Mouse (Mus musculus) left cerebral cortex, adult 2 months (tissue): Measurements from ENCODE around the gene Tmeff1. TPM values are rescaled to one million over a fixed set of nuclear protein-coding genes. Genes with fewer than 3 reads are reported as not detected.
A peak's percentile ranks its signal among the peaks of the same experiment; 100 is the strongest.

ENCODE experiments used
- DNase-seq, 2 experiments: peaks; one replicate each; pipeline ENCODE4 v3.0.0; 2021 to 2022; ENCODE audit warnings: low spot score in 2 of 2, mixed read lengths in 1 of 2; ENCODE audit errors: extremely low spot score in 1 of 2
- H3K27ac ChIP-seq: fragments of 200-600 bp; 2 replicates; pipeline ENCODE4 v1.8.1; 2022
- H3K4me3 ChIP-seq: fragments of 200-600 bp; 2 replicates; pipeline ENCODE4 v1.8.1; 2022
- CTCF ChIP-seq: fragments of 200-600 bp; IDR thresholded peaks from 2 replicates; pipeline ENCODE4 v1.8.1; 2022; ENCODE audit warnings: antibody characterized with exemption, mild to moderate bottlenecking, moderate library complexity
- intact Hi-C: fragments of 180-260 bp; cut with DNase I; formaldehyde crosslinking; loops from one replicate; pipeline ENCODE4 v1.15.1; 2025
- total RNA-seq, 2 experiments: library from RNA; stranded (reverse); gene quantifications; 2 replicates each; pipeline ENCODE4 v1.2.3; 2021

The Tmeff1 gene
- total RNA-seq, 2 experiments from 2014 or later = 113 to 119 TPM

DNA sequence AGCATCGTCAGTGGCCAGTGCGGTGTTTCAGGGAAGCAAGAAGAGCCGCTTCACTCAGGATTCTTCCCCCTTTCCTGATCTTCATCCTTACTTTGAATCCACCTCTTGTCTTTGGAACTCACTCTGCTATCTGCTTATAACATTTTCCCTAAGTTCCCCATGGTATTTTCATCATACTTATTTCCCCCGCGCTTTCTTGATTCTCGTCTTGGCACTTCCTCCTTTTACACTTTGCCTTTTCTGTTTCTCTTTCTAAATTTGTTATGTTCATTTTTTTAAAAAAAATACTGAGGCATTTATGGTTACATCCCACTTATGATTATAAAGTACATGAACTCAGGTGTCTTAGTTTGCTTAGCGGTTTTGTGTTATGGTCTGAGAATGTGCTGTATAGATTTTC is 7.9 kb downstream of the Tmeff1 start:
- Histone ChIP-seq H3K27ac (no peak overlapping the region), H3K4me3 (no peak overlapping the region)
- intact Hi-C loops = no loop called here
- TF ChIP-seq CTCF = no peak
- no peak for DNase-seq

DNA sequence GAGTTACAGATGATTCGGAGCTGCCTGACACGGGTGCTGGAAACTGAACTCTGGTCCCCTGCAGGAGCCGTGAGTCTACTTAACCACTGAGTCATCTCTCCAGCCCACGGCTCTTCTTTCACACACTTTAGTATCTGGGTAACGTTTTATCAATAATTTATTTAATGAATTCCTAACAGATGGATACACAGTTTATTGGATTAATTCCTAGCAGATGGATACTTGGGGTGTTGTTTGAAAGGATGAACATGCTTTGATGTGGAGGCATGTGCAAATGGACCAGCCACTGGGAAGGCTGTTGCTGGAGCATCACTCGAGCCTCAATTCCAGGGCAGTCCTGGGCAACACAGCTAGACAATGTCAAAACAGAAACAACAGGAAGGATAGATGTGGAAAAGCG is 11.1 kb downstream of the Tmeff1 start:
- no peak for DNase-seq
- Histone ChIP-seq H3K27ac (no peak overlapping the region), H3K4me3 (no peak overlapping the region)
- intact Hi-C loops = no loop called here
- no peak for TF ChIP-seq CTCF

DNA sequence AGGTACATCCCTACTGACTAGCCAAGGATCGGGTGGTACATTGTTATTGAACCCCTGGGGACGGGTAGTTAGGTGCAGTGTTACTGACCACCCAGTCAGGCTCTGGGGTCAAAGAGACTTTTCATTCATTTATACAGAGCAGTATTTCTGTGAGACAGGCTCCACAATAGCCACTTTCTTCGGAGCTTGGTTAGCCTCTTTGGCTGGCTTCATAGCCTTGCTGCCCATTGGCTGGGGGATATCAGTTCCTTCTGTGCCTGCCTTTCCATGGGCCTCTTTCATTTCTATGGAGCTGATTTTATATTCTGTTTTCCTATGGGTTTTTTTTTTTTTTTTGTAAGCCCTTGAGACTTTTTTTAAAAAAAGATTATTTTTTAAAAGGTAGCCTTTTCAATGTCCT is 20.7 kb downstream of the Tmeff1 start:
- no peak for DNase-seq
- peak overlapping the region; percentile 80 for H3K27ac ChIP-seq
- intact Hi-C loops = no loop called here
- TF ChIP-seq CTCF = no peak
- H3K4me3 ChIP-seq = no peak overlapping the region

DNA sequence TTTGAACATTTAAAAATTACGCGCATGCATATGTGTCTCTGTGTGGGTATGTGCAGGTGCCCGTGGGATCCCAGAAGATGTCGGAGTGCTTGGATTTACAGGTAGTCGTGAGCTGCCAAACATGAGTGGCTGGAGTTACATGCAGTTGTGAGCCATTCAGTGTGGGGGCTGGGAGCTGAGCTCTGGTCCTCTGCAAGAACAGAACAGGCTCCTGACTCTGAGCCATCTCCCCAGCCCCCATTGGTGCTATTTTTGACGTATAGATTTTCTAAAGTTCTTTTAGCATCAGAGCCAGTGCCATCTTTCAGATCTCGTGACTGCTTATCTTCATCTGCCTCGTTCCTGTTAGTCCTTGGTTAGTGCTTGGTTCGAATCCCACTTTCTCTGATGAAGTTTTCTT is 24.5 kb downstream of the Tmeff1 start:
- TF ChIP-seq CTCF = no peak
- DNase-seq = peak in 1 of 2 experiments; percentile 35
- Histone ChIP-seq H3K4me3 (no peak overlapping the region), H3K27ac (peak overlapping the region; percentile 64)
- intact Hi-C loops = no loop called here

DNA sequence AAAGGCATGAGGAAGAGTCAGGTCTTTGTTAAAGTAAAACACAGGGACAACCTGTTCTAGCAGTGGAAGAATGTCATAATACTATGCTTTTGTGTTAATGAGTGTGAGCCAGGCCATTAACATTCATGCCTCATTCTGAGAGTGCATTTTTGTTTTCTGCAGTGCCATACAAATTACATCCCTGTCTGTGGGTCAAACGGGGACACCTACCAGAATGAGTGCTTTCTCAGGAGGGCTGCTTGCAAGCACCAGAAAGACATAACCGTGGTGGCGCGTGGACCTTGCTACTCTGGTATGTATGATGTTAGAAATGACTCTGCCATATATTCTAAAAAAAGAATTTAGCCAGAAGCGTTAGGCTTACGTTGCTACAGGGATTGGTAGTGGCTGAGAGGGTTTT is 25.3 kb downstream of the Tmeff1 start:
- no peak for DNase-seq
- Histone ChIP-seq H3K4me3 (no peak overlapping the region), H3K27ac (peak overlapping the region; percentile 64; the same call in 1 of the 2 replicates)
- intact Hi-C loops = no loop called here
- TF ChIP-seq CTCF = no peak

DNA sequence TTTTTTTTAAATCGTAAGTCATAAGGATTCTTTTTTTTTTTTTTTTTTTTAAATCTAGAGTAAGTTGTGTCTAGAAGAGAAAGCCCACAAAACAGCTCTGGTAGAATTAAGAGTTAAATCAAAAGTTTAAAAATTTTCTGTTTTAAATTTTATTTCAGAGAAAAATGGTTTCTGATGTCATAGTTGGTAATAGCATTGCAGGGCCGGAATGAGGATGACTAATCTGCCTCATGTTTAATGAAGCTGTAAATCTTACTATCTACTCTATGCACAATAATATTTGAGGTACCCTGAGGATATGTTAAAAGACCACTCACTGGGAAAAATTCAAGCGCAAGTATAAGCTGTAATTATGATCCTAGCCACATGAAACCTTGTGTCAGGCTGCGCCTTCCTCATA is 30.5 kb downstream of the Tmeff1 start:
- DNase-seq = no peak
- Histone ChIP-seq H3K4me3 (no peak overlapping the region), H3K27ac (no peak overlapping the region)
- no peak for TF ChIP-seq CTCF
- intact Hi-C loops = no loop called here

DNA sequence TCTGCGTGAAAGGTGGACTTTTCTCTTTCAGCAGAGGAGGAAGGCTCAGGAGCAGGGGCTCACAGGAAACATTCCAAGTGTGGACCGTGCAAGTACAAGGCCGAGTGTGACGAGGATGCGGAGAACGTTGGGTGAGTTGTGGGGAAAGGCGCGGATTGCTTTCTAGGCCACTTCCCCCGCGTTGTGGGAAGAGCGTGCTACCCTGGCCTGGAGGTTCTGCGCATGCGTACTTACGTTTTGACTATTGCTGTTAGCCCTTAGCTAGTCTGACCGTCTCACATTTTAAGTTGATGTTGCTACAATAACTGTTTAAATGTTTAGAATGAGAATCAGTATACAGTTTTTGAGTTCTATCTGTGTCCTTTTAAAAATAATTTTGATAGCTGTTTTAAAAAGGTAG is 32.2 kb downstream of the Tmeff1 start:
- DNase-seq = no peak
- TF ChIP-seq CTCF = no peak
- intact Hi-C loops = no loop called here
- H3K4me3 ChIP-seq = no peak overlapping the region
- no peak overlapping the region for H3K27ac ChIP-seq

DNA sequence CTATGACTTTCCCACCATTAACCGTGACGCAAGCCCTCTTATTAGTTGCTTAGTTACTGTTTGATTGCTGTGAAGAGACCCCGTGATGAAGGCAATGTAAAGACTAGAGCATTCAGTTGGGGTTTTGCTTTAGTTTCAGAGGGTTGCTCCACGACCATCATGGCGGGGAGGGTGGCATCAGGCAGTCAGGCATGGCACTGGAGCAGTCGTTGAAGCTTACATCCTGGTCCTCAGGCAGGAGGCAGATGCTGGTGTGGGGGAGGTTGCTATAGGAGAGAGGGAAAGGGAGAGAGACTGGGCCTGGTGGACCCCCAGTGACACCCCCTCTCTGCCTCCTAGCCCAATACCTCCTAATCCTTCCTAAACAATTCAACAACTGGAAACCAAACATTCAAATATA is 35.1 kb downstream of the Tmeff1 start:
- intact Hi-C loops = no loop called here
- no peak for TF ChIP-seq CTCF
- DNase-seq = no peak
- Histone ChIP-seq H3K4me3 (no peak overlapping the region), H3K27ac (no peak overlapping the region)

DNA sequence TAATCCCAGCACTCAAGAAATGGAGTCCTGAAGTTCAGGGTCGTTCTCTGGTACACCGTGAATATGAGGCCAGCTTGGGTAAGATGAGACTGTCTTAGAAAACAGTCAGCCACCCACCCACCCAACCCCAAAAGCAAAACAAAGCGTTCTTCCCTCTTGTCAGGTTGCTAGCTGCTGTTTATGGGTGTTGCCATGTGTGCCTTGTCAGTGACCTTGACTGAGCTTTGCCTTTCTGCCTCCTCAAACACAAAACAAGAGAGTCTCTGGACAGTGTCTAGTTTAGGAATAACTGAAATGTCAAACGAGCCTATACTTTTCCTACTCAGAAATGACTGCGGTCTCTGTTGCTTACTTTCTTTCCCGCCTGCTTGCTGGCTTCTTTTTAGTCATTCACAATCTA is 37.3 kb downstream of the Tmeff1 start:
- TF ChIP-seq CTCF = no peak
- Histone ChIP-seq H3K4me3 (no peak overlapping the region), H3K27ac (no peak overlapping the region)
- intact Hi-C loops = no loop called here
- no peak for DNase-seq

DNA sequence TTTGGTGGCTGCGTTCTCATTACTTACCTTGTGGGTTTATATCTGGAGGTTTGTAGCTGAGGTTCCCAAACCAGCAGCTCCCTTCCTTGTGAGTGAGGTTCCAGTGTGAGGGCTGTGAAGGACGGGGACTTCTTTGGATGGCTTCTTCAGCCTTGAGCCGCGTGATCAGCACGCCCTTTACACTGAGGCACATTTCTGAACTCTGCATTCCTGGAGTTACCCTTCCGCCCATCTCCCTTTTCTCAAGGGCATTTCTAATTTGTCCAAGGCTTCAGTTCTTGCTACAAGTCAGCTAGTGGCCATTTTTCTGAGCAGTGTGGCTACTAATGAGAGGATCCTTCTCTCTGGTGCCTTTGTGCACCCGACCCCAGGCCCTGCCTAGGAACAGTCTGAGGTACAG is 38.0 kb downstream of the Tmeff1 start:
- Histone ChIP-seq H3K27ac (no peak overlapping the region), H3K4me3 (no peak overlapping the region)
- no peak for DNase-seq
- intact Hi-C loops = no loop called here
- TF ChIP-seq CTCF = no peak

DNA sequence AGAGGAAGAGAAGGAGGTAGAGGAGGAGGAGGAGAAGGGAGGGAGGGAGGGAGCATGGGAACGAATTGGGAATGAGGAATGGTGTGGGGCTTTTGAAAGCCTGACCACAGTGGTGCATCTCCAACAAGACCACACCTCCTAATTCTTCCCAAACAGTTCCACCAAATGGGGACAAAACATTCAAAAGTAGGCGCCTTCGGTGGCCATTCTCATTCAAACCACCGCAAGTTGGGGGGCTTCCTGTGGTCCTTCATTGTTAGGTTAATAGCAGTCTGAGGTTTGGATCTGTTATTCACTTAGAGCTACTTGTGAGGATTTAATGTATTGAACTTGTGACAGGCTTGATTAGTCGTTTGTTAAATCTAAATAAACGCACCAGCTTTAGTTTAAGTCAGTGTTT is 40.0 kb downstream of the Tmeff1 start:
- no peak overlapping the region for H3K27ac ChIP-seq

DNA sequence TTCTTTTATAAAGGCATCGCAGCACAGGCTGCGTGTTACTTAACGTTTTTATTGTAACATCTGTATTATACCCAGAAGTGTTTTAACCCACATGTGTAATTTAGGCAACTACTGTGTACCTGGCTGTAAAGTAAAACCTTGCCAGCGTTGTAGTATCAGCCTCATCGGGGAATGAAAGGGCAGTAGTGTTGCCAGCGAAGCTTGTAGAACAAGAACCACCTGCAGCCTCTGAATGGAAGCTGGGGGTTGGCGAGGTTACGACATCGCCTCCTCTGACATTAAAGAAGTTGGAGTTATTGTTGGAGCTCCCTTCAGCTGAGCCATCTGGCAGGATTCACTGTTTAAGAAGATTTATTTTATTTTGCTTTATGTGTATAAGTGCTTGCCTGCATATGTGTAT is 40.9 kb downstream of the Tmeff1 start:
- TF ChIP-seq CTCF = no peak
- intact Hi-C loops = no loop called here
- no peak for DNase-seq
- no peak overlapping the region for H3K27ac ChIP-seq
- no peak overlapping the region for H3K4me3 ChIP-seq

More for the DNA sequence above, 40.0 kb downstream of the Tmeff1 start:
- TF ChIP-seq CTCF = no peak
- DNase-seq = no peak
- no peak overlapping the region for H3K4me3 ChIP-seq
- intact Hi-C loops = no loop called here

DNA sequence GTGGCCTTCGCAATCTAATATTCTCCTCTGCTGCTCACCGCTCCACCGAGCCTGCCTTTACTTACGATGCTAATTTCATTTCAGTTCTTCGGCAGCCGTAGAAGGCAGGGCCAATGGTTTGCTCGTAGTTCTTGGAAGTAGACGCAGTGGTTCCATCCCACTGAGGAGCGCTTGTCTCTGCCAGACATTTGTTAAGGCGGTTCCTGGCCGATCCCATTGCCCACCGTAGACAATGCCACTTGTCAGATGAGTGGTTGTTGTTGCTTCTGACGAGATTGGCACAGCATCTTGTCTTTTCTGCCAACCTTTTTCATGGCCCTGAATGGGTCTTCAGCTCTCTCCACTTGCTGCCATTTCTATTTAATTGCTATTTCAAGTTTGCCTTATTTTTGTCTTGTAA is 44.5 kb downstream of the Tmeff1 start:
- no peak overlapping the region for H3K4me3 ChIP-seq
- intact Hi-C loops = no loop called here
- TF ChIP-seq CTCF = no peak
- no peak overlapping the region for H3K27ac ChIP-seq
- no peak for DNase-seq

DNA sequence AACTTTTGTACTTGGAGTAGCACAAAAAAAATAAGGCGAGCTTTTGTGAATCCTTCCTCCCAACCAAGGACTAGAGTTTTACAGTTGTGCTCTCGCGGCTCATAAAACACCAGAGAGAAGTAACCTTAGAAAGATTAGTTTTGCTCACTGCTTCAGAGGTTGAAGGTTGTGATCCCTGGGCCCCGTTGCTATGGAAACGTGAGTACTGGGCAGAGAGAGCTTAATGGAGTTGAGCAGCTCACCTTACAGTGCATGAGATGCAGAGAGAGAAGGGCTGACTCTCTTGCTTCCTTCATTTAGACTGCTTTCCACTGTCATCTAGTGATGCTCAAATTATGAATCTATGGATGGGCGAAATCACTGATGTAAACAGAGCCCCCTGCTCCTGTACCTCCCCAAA is 48.6 kb downstream of the Tmeff1 start:
- intact Hi-C loops = no loop called here
- TF ChIP-seq CTCF = no peak
- no peak for DNase-seq
- Histone ChIP-seq H3K27ac (no peak overlapping the region), H3K4me3 (no peak overlapping the region)
